Mouse (Mus musculus): ENCODE results near the gene Axl. TPM values are rescaled to one million over a fixed set of nuclear protein-coding genes. Genes with fewer than 3 reads are reported as not detected.
"Not testable (repeated sequence)": the region's sequence is repeated elsewhere in the genome, so short reads cannot be mapped to it uniquely, and the experiment has no call there.

Gene Axl
- polyA plus RNA-seq, 1 experiment: 33.5 TPM

DNA sequence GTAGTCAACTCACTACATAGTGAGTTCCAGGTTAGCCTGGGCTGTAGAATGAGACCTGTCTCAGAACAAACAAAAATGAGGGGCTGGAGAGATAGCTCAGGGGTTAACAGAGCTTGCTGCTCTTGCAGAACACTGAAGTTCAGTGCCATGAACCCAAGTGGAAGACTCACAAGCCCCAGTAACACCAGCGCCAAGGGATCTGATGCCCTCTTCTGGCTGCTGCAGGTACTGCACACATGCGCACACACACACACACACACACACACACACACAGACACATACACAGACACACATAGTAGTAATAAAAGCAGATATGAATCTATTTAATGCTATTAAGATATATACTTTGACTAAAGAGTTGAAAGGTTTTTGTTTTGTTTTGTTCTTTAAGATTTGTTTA lies 10.0 kb upstream of the Axl start:
- no peak overlapping the region for H3K4me3 ChIP-seq (ENCODE audit: insufficient read depth, low read length)
- TF ChIP-seq POLR2A (IDR thresholded peaks at IDR 0.05; ENCODE audit: extremely low read depth, insufficient read depth, low read length) (no peak), CTCF (IDR thresholded peaks at IDR 0.05; ENCODE audit: extremely low read depth, insufficient read depth, low read length) (no peak)
- no peaks in the 10 kb centered on the region for H3K4me1 ChIP-seq (ENCODE audit: control insufficient read depth, insufficient read depth, low read length)
- no peak overlapping the region for H3K27ac ChIP-seq (ENCODE audit: insufficient read depth, low read length)

GRCm38 (mm10) chr7:25794775-25795174 lies 6.3 kb upstream of the Axl start:
- Histone ChIP-seq H3K4me3 (ENCODE audit: insufficient read depth, low read length) (no peak overlapping the region), H3K27ac (ENCODE audit: insufficient read depth, low read length) (no peak overlapping the region), H3K4me1 (ENCODE audit: control insufficient read depth, insufficient read depth, low read length) (no peaks in the 10 kb centered on the region)
- TF ChIP-seq CTCF (IDR thresholded peaks at IDR 0.05; ENCODE audit: extremely low read depth, insufficient read depth, low read length) (no peak), POLR2A (IDR thresholded peaks at IDR 0.05; ENCODE audit: extremely low read depth, insufficient read depth, low read length) (no peak)

DNA sequence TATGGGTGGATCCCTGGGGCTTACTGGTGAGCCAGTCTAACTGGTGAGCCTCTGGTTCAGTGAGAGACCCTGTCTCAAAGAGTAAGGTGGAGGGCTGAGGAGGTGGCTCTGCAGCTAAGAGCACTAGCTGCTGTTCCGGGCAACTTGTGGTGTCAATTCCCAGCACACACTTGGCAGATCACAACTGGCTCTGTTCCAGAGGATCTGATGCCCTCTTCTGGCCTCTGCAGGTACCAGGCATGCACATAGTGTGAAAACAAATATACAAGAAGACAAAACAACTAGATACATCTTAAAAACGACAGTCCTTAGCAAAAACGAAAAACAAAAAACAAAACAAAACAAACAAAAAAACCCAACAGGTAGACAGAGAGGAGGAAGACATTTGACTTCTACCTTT lies 5.2 kb upstream of the Axl start:
- H3K4me3 ChIP-seq (ENCODE audit: insufficient read depth, low read length): no peak overlapping the region
- H3K4me1 ChIP-seq (ENCODE audit: control insufficient read depth, insufficient read depth, low read length): no peaks in the 10 kb centered on the region
- TF ChIP-seq CTCF (IDR thresholded peaks at IDR 0.05; ENCODE audit: extremely low read depth, insufficient read depth, low read length) (no peak), POLR2A (IDR thresholded peaks at IDR 0.05; ENCODE audit: extremely low read depth, insufficient read depth, low read length) (no peak)
- H3K27ac ChIP-seq (ENCODE audit: insufficient read depth, low read length): no peak overlapping the region

DNA sequence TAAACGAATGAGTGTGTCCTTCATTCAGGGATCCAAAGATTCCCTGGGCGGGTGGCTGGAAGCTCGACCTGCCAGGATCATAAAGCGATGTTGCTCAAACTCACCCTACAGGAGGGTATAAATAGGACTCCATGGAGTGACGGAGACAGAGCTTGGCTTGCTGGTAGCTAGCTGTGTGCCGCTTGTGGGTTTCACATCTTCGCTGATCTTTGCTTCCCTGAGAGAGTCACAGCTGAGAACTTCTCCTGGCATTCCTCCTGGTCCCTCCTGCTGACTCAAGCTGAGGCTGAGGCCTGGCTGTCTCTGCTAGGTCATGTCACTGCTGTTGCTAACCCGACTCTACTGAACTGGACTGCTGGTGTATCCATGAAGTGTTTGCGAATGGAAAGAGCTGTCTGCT lies 4.5 kb upstream of the Axl start:
- not testable (repeated sequence) for H3K4me3 ChIP-seq (ENCODE audit: insufficient read depth, low read length); H3K27ac ChIP-seq (ENCODE audit: insufficient read depth, low read length); H3K4me1 ChIP-seq (ENCODE audit: control insufficient read depth, insufficient read depth, low read length)

- no peak overlapping the region for H3K4me3 ChIP-seq (ENCODE audit: insufficient read depth, low read length)
- H3K27ac ChIP-seq (ENCODE audit: insufficient read depth, low read length): no peak overlapping the region
- H3K4me1 ChIP-seq (ENCODE audit: control insufficient read depth, insufficient read depth, low read length): no peaks in the 10 kb centered on the region
- TF ChIP-seq CTCF (IDR thresholded peaks at IDR 0.05; ENCODE audit: extremely low read depth, insufficient read depth, low read length) (no peak), POLR2A (IDR thresholded peaks at IDR 0.05; ENCODE audit: extremely low read depth, insufficient read depth, low read length) (no peak)
These were observed 2.1 kb upstream of the Axl start for GRCm38 (mm10) chr7:25790615-25791014.

DNA sequence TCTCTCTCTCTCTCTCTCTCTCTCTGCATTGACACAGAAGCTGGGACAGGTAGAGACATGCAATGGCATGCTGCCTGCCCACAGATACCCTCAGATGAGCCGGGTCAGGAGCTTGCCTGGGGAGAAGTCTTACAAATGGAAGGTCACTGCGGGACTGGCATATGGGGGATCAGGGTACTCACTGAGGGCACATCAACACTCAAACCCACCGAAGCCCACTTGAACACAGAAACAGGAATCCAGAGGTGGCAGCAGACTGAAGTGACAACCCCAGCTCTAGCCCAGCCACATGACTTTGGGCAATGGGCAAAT lies 580 bp upstream of the Axl start:
- Histone ChIP-seq H3K4me1 (ENCODE audit: control insufficient read depth, insufficient read depth, low read length) (no peaks in the 10 kb centered on the region), H3K4me3 (ENCODE audit: insufficient read depth, low read length) (no peak overlapping the region; the same call in 1 of the 2 replicates), H3K27ac (ENCODE audit: insufficient read depth, low read length) (no peak overlapping the region)
- no peak for TF ChIP-seq CTCF (IDR thresholded peaks at IDR 0.05; ENCODE audit: extremely low read depth, insufficient read depth, low read length)
- TF ChIP-seq POLR2A (IDR thresholded peaks at IDR 0.05; ENCODE audit: extremely low read depth, insufficient read depth, low read length): no peak

DNA sequence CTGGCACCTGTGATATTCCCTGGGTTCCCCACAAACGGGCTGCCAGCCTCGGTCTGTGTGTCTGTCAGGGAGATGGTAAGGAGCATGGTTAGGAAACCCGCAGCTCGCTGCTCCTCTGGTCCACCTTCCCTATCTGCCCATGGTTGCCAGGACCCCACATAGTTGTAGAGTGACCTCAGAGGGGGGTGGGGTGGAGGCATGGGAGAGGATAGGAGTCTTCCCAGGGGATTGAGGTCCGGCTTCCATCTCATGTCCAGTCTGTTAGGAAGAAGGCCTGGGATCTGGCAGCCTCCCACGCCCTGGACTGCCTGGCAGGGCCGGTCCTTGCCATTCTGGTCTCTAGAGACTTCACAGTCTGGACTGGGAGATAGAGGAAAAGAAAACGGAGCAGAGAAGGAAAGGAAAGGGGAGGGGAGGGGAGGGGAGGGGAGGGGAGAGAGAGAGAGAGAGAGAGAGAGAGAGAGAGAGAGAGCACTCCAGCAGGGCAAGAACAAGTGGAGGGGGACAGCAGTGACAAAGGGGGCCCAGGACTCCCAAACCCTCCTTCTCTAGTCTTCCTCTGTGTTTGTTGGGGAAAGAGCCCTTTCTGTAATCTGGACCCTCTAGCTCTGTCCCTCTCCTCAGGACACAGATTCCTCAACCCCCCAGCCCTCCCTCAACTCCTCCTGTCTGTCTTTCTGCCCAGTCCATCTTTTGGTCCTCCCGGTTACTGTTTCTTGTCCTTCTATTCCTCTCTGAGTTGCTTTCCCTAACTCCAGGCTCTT lies 867 bp downstream of the Axl start:
- Histone ChIP-seq H3K4me3 (ENCODE audit: insufficient read depth, low read length) (peak overlapping the region; percentile 41), H3K4me1 (ENCODE audit: control insufficient read depth, insufficient read depth, low read length) (no peaks in the 10 kb centered on the region), H3K27ac (ENCODE audit: insufficient read depth, low read length) (no peak overlapping the region)
- TF ChIP-seq CTCF (IDR thresholded peaks at IDR 0.05; ENCODE audit: extremely low read depth, insufficient read depth, low read length): no peak
- TF ChIP-seq POLR2A (IDR thresholded peaks at IDR 0.05; ENCODE audit: extremely low read depth, insufficient read depth, low read length): no peak

DNA sequence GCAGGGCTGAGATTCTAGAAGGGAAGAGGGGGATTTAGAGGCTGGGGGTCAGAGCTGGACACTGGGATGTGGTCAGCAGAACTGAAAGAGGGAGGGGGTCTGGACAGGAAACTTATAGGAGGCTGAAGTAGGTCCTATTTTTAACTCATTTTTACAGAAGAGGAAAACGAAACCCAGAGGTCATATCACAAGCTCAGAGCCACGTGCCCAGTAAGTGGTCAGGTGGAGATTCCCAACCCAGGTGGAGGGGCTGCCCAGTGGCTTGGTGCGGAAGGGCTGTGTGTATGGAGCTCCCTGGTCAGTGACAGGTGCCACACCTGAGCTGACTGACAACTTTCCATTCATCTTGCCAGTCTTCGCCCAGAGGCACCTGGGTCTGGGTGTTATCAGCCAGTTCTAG lies 1.5 kb downstream of the Axl start:
- TF ChIP-seq CTCF (IDR thresholded peaks at IDR 0.05; ENCODE audit: extremely low read depth, insufficient read depth, low read length): no peak
- no peak overlapping the region for H3K4me3 ChIP-seq (ENCODE audit: insufficient read depth, low read length)
- H3K4me1 ChIP-seq (ENCODE audit: control insufficient read depth, insufficient read depth, low read length): 0 out of 2 replicates have a peak, but pooled peaks cover 2% of the 10 kb centered on the region
- H3K27ac ChIP-seq (ENCODE audit: insufficient read depth, low read length): no peak overlapping the region

DNA sequence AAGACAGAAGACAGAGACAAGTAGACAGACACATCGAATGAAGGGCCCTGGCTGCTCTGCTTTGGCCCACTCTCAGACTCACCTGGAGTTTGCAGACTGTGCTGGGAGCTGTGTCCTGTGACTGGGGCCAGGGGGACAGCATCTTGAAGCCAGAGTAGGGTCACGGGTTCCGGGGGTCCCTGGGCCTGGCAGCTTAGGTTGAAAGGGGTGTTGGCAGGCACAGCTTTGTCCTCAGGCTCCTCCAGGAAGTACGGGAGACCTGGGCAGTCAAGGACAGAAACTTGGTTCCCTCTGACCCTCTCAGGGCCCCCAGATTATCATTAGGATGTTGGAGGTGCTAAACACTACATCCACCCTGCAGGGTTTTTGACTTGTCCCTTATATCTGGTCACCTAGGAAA lies 2.8 kb downstream of the Axl start:
- TF ChIP-seq CTCF (IDR thresholded peaks at IDR 0.05; ENCODE audit: extremely low read depth, insufficient read depth, low read length): no peak
- TF ChIP-seq POLR2A (IDR thresholded peaks at IDR 0.05; ENCODE audit: extremely low read depth, insufficient read depth, low read length): no peak
- H3K4me3 ChIP-seq (ENCODE audit: insufficient read depth, low read length): no peak overlapping the region
- no peak overlapping the region for H3K27ac ChIP-seq (ENCODE audit: insufficient read depth, low read length)
- H3K4me1 ChIP-seq (ENCODE audit: control insufficient read depth, insufficient read depth, low read length): peaks cover 4% of the 10 kb centered on the region; the same call in 1 of the 2 replicates

- Histone ChIP-seq H3K4me3 (ENCODE audit: insufficient read depth, low read length) (no peak overlapping the region), H3K4me1 (ENCODE audit: control insufficient read depth, insufficient read depth, low read length) (peaks cover 4% of the 10 kb centered on the region; the same call in 1 of the 2 replicates), H3K27ac (ENCODE audit: insufficient read depth, low read length) (no peak overlapping the region)
- TF ChIP-seq POLR2A (IDR thresholded peaks at IDR 0.05; ENCODE audit: extremely low read depth, insufficient read depth, low read length): no peak
- TF ChIP-seq CTCF (IDR thresholded peaks at IDR 0.05; ENCODE audit: extremely low read depth, insufficient read depth, low read length): no peak
These were observed 3.7 kb downstream of the Axl start for GRCm38 (mm10) chr7:25784808-25785207.
